Mouse (Mus musculus): ENCODE data around the gene Tmem182.

Tmem182 gene

GRCm38 (mm10) chr1:40865043-40865442, 59.6 kb downstream of the Tmem182 start:
- no peak for DNase-seq (ENCODE audit: low spot score)

GRCm38 (mm10) chr1:40867106-40867505, 61.7 kb downstream of the Tmem182 start:
- no peak for DNase-seq (ENCODE audit: low spot score)

- no peak for DNase-seq (ENCODE audit: low spot score)
These were observed 62.2 kb downstream of the Tmem182 start for GRCm38 (mm10) chr1:40867651-40868050.

- no peak for DNase-seq (ENCODE audit: low spot score)
These were observed 68.5 kb downstream of the Tmem182 start for GRCm38 (mm10) chr1:40873760-40874455.

GRCm38 (mm10) chr1:40874456-40875375, 69.3 kb downstream of the Tmem182 start:
- no peak for DNase-seq (ENCODE audit: low spot score)

- DNase-seq (ENCODE audit: low spot score) = no peak
These were observed 73.7 kb downstream of the Tmem182 start for GRCm38 (mm10) chr1:40879051-40879450.

- DNase-seq (ENCODE audit: low spot score) = no peak
These were observed 74.1 kb downstream of the Tmem182 start for GRCm38 (mm10) chr1:40879526-40879925.

GRCm38 (mm10) chr1:40880527-40880926, 75.1 kb downstream of the Tmem182 start:
- no peak for DNase-seq (ENCODE audit: low spot score)

- DNase-seq (ENCODE audit: low spot score) = no peak
These were observed 78.5 kb downstream of the Tmem182 start for GRCm38 (mm10) chr1:40883856-40884255.

- DNase-seq (ENCODE audit: low spot score) = no peak
These were observed 79.5 kb downstream of the Tmem182 start for GRCm38 (mm10) chr1:40884943-40885342.

- no peak for DNase-seq (ENCODE audit: low spot score)
These were observed 82.3 kb downstream of the Tmem182 start for GRCm38 (mm10) chr1:40887673-40888072.

GRCm38 (mm10) chr1:40888396-40889040, 83.1 kb downstream of the Tmem182 start:
- no peak for DNase-seq (ENCODE audit: low spot score)

GRCm38 (mm10) chr1:40889617-40890016, 84.2 kb downstream of the Tmem182 start:
- no peak for DNase-seq (ENCODE audit: low spot score)

- DNase-seq (ENCODE audit: low spot score) = no peak
These were observed 84.8 kb downstream of the Tmem182 start for GRCm38 (mm10) chr1:40890246-40890645.

GRCm38 (mm10) chr1:40903712-40904111, 98.3 kb downstream of the Tmem182 start:
- DNase-seq (ENCODE audit: low spot score) = no peak
